Mouse (Mus musculus) gastrocnemius, postnatal 14 days (tissue): Measurements from ENCODE around the gene Dnajc14. TPM values are rescaled to one million over a fixed set of nuclear protein-coding genes. Genes with fewer than 3 reads are reported as not detected.
"Not testable (repeated sequence)": the region's sequence is repeated elsewhere in the genome, so short reads cannot be mapped to it uniquely, and the experiment has no call there.

Source experiments
- DNase-seq: peaks from one replicate; pipeline ENCODE4 v3.0.0; 2021; ENCODE audit warnings: mixed read lengths
- intact Hi-C: fragments of 180-260 bp; cut with DNase I; formaldehyde crosslinking; loops from one replicate; pipeline ENCODE4 v1.15.1; 2025; ENCODE audit warnings: low total_unique reads
- total RNA-seq, 2 experiments: library from RNA; stranded (reverse); gene quantifications; 2 replicates each; pipeline ENCODE4 v1.2.3; 2021

Dnajc14 gene
- total RNA-seq, 2 experiments from 2014 or later, result 23.3 to 24.5 TPM

GRCm38 (mm10) chr10:128806086-128806485, 2.2 kb downstream of the Dnajc14 start:
- intact Hi-C loops, result loop anchor here (10.0 kb wide), 1 partner anchor 61 kb away; the partner anchor contains the start of genes Dgka and Pym1
- DNase-seq, result no peak

DNA sequence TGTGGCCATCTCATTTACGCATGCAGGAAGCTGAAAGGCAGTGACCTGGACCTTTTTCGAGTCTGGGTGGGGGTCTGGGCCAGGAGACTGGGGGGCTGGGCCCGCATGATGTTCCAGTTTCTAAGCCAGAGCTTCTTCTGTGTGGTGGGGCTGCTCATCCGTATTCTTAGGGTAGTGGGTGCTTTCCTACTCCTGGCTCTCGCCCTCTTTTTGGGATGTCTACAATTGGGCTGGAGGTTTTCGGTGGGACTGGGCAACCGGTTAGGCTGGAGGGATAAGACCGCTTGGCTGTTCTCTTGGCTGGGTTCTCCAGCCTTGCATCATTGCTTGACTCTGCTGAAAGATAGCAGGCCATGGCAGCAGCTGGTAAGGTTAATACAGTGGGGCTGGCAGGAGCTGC, 3.2 kb downstream of the Dnajc14 start:
- intact Hi-C loops, result loop anchor here (10.0 kb wide), 1 partner anchor 62 kb away; the partner anchor contains the start of genes Dgka and Pym1
- no peak for DNase-seq

DNA sequence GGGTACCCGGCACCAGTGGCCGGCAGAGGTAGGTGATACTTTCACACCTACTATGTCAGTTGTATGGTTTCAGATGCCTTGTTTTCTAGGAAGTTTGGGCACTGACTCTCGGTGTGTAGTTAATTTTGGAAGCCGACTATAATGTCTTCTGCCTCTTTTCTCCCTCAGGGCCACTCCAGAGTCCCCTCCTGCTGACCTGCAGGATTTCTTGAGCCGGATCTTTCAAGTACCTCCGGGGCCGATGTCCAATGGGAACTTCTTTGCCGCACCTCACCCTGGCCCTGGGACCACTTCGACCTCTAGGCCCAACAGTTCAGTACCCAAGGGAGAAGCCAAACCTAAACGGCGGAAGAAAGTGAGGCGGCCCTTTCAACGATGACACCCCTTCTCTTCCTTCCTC, 13.2 kb downstream of the Dnajc14 start, which contains the start of gene Sarnp:
Gene Sarnp (plus strand): TSS at position 301 of the 400 bp plus-strand sequence.
- DNase-seq, result no peak
- intact Hi-C loops, result no loop called here

- no peak for DNase-seq
- intact Hi-C loops, result no loop called here
Observed at GRCm38 (mm10) chr10:128820217-128820616, 16.4 kb downstream of the Dnajc14 start.

DNA sequence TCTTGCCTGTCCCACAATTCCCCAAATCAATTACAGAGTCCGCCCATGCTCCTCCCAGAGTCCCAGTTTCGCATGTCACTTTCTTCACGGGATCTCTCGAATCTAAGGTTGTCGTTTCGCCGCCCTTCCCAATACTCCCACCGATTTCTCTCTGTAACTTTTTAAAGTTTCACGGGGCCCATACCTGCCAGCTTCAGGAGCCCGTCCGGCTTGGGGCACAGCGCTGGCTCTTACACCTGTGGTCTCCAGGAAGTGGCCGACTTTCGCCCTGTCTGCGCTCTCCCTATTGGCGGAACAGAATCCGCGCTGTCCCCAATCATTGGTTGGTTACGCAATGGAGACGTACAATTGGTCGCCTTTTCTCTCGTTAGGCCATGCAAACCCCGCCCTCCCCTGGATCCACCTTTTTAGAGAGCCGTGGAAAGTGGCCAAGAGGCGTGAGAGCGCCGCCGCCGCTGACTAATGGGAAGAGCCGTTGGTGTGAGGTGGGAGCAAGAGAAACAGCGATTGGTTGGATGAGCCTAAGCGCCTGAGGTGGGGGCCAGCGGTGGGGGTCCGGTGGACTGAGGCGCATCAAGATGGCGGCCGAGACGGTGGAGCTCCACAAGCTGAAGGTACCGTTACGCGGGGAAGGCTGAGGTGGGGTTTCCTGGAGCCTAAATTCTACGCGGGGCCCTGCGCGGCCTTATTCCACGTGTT, 17.6 kb downstream of the Dnajc14 start, which contains the start of gene Ormdl2:
Gene Ormdl2 (minus strand): TSS at position 288 of the 699 bp plus-strand sequence.
- DNase-seq, result peak; percentile 97

DNA sequence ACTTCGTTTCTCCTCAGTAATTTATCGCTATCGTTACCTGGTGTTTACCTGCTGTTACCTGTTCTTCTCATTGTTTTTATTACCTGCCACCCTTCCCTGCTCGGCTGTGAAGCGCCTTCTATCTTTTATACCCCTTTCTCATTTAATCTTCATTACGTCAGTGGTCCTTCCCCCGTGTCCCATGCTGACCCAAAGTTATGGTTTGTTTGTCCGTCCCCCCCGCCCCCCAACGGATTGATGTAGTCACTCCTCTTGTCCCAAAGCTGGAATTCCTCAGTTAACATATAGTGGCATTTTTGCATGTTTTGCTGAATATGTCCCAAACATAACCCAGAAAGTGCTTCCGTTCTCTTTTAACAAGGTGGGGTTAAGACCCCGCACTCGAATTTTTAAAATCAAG, 18.3 kb downstream of the Dnajc14 start:
- intact Hi-C loops, result no loop called here
- DNase-seq, result no peak

More for the DNA sequence above, 17.6 kb downstream of the Dnajc14 start, which contains the start of gene Ormdl2:
- intact Hi-C loops, result no loop called here

DNA sequence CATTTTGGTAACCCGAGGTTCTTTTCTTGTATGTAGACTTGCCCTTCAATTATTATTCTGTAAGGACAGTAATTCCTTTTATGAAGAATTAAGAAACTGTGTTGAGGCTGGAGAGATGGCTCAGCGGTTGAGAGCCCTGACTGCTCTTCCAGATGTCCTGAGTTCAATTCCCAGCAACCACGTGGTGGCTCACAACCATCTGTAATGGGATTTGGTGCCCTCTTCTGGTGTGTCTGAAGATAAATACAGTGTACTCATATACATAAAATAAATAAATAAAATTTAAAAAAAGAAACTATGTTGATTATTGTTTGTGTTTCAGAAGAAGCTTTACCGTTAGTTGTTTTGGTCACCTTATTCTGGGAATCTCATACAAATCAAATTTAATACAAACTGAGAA, 19.2 kb downstream of the Dnajc14 start:
- DNase-seq, intact Hi-C loops: not testable (repeated sequence)

DNA sequence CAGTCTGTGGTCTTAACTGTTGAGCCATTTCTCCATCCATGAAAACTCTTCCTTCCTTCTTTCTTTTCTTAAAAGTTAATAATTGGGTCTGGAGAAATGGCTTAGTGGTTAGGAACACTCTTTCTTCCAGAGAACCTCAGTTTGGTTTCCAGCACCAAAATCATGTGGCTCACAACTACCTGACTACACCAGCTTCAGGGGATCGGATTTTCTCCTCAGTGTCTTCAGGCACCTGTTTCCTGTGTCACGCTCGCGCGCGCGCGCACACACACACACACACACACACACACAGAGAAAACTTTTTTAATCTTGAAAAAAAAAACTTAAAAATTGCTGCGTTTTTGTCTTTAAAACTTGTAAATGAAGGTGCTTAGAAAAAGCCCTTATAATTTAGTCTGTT, 20.0 kb downstream of the Dnajc14 start:
- intact Hi-C loops, result no loop called here
- no peak for DNase-seq

DNA sequence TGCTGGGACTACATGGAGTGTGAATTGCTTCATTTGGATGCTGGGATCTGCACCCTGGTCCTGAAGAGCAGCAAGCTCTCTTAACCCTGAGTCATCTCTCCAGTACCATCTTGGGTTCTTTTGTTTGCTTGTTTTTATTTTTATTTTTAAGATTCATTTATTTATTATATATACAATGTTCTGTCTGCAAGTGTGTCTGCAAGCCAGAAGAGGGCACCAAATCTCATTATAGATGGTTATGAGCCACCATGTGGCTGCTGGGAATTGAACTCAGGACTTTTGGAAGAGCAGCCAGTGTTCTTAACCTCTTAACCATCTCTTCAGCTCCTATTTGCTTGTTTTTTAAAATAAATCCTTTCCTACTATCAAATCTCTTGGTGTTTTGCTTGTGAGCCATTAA, 33.5 kb downstream of the Dnajc14 start:
- no peak for DNase-seq
- intact Hi-C loops, result no loop called here

- intact Hi-C loops, result no loop called here
- no peak for DNase-seq
Observed at GRCm38 (mm10) chr10:128839434-128839833, 35.6 kb downstream of the Dnajc14 start.

DNA sequence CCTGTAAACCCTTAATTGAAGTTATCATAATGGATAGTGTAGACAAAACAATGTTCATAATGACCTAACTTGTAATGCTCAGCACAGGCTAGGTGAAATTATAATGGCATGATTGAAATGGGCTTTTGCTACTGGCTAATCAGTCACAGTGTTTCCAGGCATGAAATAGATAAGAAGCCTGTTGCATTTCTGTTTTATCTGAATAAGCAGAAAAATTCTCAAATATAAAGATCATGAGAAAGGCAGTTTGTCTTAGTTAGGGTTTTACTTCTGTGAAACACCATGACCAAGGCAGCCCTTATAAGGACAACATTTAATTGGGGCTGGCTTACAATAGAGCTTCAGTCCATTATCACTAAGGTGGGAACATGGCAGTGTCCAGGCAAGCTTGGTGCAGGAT, 36.8 kb downstream of the Dnajc14 start:
- no peak for DNase-seq
- intact Hi-C loops, result loop anchor here (10.0 kb wide), 1 partner anchor 114 kb away; no protein-coding TSS in a partner anchor

DNA sequence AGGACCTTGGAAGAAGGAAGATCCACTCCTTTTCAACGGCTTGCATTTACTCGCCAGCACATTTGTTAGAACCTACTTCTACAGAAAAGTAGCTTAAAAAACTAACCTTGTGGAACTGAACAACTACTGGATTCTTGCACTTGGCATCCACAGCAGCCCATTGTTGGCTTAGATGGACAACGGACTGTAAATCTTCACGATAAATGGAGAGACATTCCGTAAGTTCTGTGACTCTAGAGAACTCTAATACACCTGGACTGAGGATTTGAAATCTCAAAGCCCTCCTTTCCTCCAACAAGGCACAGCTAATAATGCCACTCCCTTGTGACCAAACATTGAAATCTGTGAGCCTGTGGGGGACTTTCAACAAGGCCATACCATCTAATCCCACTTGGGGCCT, 39.4 kb downstream of the Dnajc14 start:
- intact Hi-C loops, result loop anchor here (10.0 kb wide), 1 partner anchor 112 kb away; no protein-coding TSS in a partner anchor
- no peak for DNase-seq

DNA sequence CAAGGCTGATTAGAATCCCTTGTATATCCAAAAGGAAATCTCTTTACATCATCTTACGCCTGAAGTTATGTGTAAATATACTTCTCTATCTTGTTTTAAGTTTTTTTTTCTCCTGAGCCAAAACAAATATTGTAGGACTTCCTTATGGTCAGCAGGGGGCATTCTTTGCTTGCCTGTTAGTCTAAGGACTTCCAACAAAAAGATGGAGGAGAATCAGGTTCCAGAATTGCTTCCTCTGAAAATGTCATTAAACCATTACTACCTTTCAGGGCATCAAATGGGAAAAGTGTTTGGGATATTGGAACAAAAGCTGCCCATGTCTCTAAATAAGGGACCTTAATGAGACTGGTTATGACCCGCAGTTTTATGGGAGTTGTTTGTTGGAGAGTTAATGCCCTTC, 41.7 kb downstream of the Dnajc14 start:
- DNase-seq, result no peak
- intact Hi-C loops, result loop anchor here (5.0 to 10.0 kb wide), 2 partner anchors 47 to 109 kb away; partner anchors contain the start of gene Gdf11

- DNase-seq, result no peak
- intact Hi-C loops, result loop anchor here (5.0 to 10.0 kb wide), 2 partner anchors 46 to 108 kb away; partner anchors contain the start of gene Gdf11
Observed at GRCm38 (mm10) chr10:128846664-128847063, 42.8 kb downstream of the Dnajc14 start.

- DNase-seq, result no peak
- intact Hi-C loops, result loop anchor here (5.0 to 10.0 kb wide), 2 partner anchors 44 to 106 kb away; partner anchors contain the start of gene Gdf11
Observed at GRCm38 (mm10) chr10:128848426-128848825, 44.6 kb downstream of the Dnajc14 start.

DNA sequence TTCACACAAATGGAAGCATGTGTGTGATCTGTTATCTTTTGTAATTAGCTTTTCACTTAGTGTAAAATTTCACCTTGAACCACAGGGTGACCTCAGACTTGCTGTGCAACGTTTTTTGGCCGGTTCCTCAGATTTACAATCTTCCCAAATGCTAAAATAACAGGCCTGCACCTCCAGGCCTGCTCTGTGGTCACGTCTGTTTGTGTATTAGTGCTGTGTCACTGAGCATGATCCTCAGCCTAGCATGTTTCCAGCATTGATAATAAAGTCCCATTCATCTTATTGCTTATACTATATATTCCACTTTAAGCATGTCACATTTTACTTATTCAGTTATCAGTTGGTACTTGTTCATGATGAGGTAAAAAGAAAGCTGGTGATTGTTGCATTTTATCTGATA, 46.5 kb downstream of the Dnajc14 start:
- DNase-seq, result no peak
- intact Hi-C loops, result no loop called here

DNA sequence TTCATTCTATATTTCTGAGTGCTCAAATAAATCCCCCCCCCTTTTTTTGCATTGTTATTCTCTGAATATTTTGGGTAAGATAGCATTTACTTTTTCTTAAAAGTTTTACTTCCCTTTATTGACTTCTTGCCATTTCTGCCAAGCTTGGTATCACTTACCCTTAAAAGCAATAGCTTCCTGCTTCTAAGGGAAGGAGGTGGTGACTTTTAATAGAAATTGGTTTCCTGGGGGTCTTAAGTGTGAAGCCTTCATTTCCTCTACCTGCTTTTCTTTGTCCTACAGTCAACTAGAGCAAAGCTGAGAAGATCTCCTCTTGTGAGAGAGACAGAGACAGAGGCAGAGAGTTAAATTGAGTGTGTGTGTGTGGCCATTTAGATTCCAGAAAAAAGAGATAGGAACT, 57.3 kb downstream of the Dnajc14 start:
- intact Hi-C loops, result loop anchor here (5.0 kb wide), 1 partner anchor 1204 kb away; no protein-coding TSS in a partner anchor
- no peak for DNase-seq

- DNase-seq, result no peak
- intact Hi-C loops, result no loop called here
Observed at GRCm38 (mm10) chr10:128866042-128866441, 62.2 kb downstream of the Dnajc14 start.

GRCm38 (mm10) chr10:128866518-128866917, 62.7 kb downstream of the Dnajc14 start:
- no peak for DNase-seq
- intact Hi-C loops, result no loop called here
